Mouse (Mus musculus) ZHBTc4 (cell line): ENCODE data around the gene Akt1s1.
A peak's percentile ranks its signal among the peaks of the same experiment; 100 is the strongest.

Experiments
- DNase-seq: peaks from one replicate; pipeline ENCODE4 v3.0.0-alpha.2; 2011; ENCODE audit warnings: low read depth, low spot score

Gene Akt1s1

GRCm38 (mm10) chr7:44853596-44854355 is 5.0 kb downstream of the Akt1s1 start:
- no peak for DNase-seq

GRCm38 (mm10) chr7:44854356-44855031 is 5.7 kb downstream of the Akt1s1 start:
- peak; percentile 94 for DNase-seq

GRCm38 (mm10) chr7:44855036-44855435 is 6.2 kb downstream of the Akt1s1 start:
- DNase-seq: no peak

GRCm38 (mm10) chr7:44856265-44856916 is 7.6 kb downstream of the Akt1s1 start:
- no peak for DNase-seq

GRCm38 (mm10) chr7:44857042-44857552 is 8.3 kb downstream of the Akt1s1 start, which contains the start of gene Pnkp:
Gene Pnkp, plus strand, starts transcription at chr7:44857139.
- DNase-seq: peak; percentile 96

- DNase-seq: peak; percentile 77
These were observed 9.1 kb downstream of the Akt1s1 start for GRCm38 (mm10) chr7:44857905-44858304.

- DNase-seq: no peak
These were observed 11.1 kb downstream of the Akt1s1 start for GRCm38 (mm10) chr7:44859896-44860295.

- peak; percentile 80 for DNase-seq
These were observed 12.0 kb downstream of the Akt1s1 start for GRCm38 (mm10) chr7:44860576-44861428.

GRCm38 (mm10) chr7:44861429-44861816 is 12.6 kb downstream of the Akt1s1 start:
- DNase-seq: peak; percentile 39

GRCm38 (mm10) chr7:44862434-44862833 is 13.6 kb downstream of the Akt1s1 start:
- no peak for DNase-seq

GRCm38 (mm10) chr7:44863210-44863609 is 14.4 kb downstream of the Akt1s1 start:
- DNase-seq: no peak

GRCm38 (mm10) chr7:44863982-44864494 is 15.2 kb downstream of the Akt1s1 start:
- DNase-seq: no peak

GRCm38 (mm10) chr7:44864595-44865542 is 16.1 kb downstream of the Akt1s1 start:
- DNase-seq: no peak

- no peak for DNase-seq
These were observed 17.7 kb downstream of the Akt1s1 start for GRCm38 (mm10) chr7:44866276-44867009.

GRCm38 (mm10) chr7:44867010-44867702 is 18.4 kb downstream of the Akt1s1 start:
- DNase-seq: no peak

- no peak for DNase-seq
These were observed 19.0 kb downstream of the Akt1s1 start for GRCm38 (mm10) chr7:44867802-44868201.

- no peak for DNase-seq
These were observed 19.7 kb downstream of the Akt1s1 start for GRCm38 (mm10) chr7:44868465-44868864.

GRCm38 (mm10) chr7:44868919-44869696 is 20.3 kb downstream of the Akt1s1 start:
- peak; percentile 74 for DNase-seq
